Mouse (Mus musculus): ENCODE results near the gene Slc26a8. TPM values are rescaled to one million over a fixed set of nuclear protein-coding genes. Genes with fewer than 3 reads are reported as not detected.

Slc26a8 gene
- polyA plus RNA-seq, 1 experiment from 2014 or later = 0.75 TPM

GRCm38 (mm10) chr17:28698245-28698644 is 8.2 kb upstream of the Slc26a8 start:
- Histone ChIP-seq H3K27me3 (no peaks in the 10 kb centered on the region), H3K4me1 (peaks cover 48% of the 10 kb centered on the region), H3K4me3 (replicated peaks) (no peak overlapping the region), H3K9me3 (replicated peaks) (no peaks in the 10 kb centered on the region), H3K27ac (no peak overlapping the region), H3K36me3 (peaks cover 3% of the 10 kb centered on the region; the same call in 1 of the 2 replicates), H3K9ac (no peak overlapping the region), H3K4me2 (no peak overlapping the region)
- 48% methylated on average over 4 of the region's 4 CpGs for WGBS
- no peak for ATAC-seq (replicated peaks; ENCODE audit: low FRiP score)

- ATAC-seq (replicated peaks; ENCODE audit: low FRiP score) = no peak
- no peak overlapping the region for H3K4me3 ChIP-seq (replicated peaks)
- H3K27me3 ChIP-seq = no peaks in the 10 kb centered on the region
- H3K4me2 ChIP-seq = no peak overlapping the region
- H3K27ac ChIP-seq = peak overlapping the region; percentile 15; the same call in 1 of the 2 replicates
- H3K9me3 ChIP-seq (replicated peaks) = no peaks in the 10 kb centered on the region
- 76% methylated on average over 13 of the region's 13 CpGs for WGBS
- peaks cover 3% of the 10 kb centered on the region; the same call in 1 of the 2 replicates for H3K36me3 ChIP-seq
- peaks cover 53% of the 10 kb centered on the region for H3K4me1 ChIP-seq
- H3K9ac ChIP-seq = no peak overlapping the region
Measured at GRCm38 (mm10) chr17:28697290-28698195, 7.5 kb upstream of the Slc26a8 start.

- no peaks in the 10 kb centered on the region; the same call in 1 of the 2 replicates for H3K36me3 ChIP-seq
- H3K4me1 ChIP-seq = peaks cover 49% of the 10 kb centered on the region
- H3K27ac ChIP-seq = peak overlapping the region; percentile 39; the same call in 1 of the 2 replicates
- no peaks in the 10 kb centered on the region for H3K27me3 ChIP-seq
- H3K9me3 ChIP-seq (replicated peaks) = no peaks in the 10 kb centered on the region
- 26% methylated on average over 2 of the region's 2 CpGs for WGBS
- 0 out of 2 replicates have a peak overlapping the region, but pooled peaks have one; percentile 14 for H3K4me2 ChIP-seq
- H3K9ac ChIP-seq = no peak overlapping the region
- H3K4me3 ChIP-seq (replicated peaks) = no peak overlapping the region
- no peak for ATAC-seq (replicated peaks; ENCODE audit: low FRiP score)
Measured at GRCm38 (mm10) chr17:28696641-28697040, 6.6 kb upstream of the Slc26a8 start.

GRCm38 (mm10) chr17:28694832-28695231 is 4.8 kb upstream of the Slc26a8 start:
- H3K4me2 ChIP-seq = no peak overlapping the region
- H3K9me3 ChIP-seq (replicated peaks) = no peaks in the 10 kb centered on the region
- ATAC-seq (replicated peaks; ENCODE audit: low FRiP score) = no peak
- 79% methylated on average over 4 of the region's 4 CpGs for WGBS
- H3K27me3 ChIP-seq = no peaks in the 10 kb centered on the region
- H3K4me3 ChIP-seq (replicated peaks) = no peak overlapping the region
- H3K4me1 ChIP-seq = peaks cover 57% of the 10 kb centered on the region
- no peak overlapping the region for H3K27ac ChIP-seq
- H3K9ac ChIP-seq = no peak overlapping the region
- H3K36me3 ChIP-seq = no peaks in the 10 kb centered on the region; the same call in 1 of the 2 replicates

- Histone ChIP-seq H3K4me2 (no peak overlapping the region), H3K4me1 (peaks cover 65% of the 10 kb centered on the region), H3K27ac (no peak overlapping the region), H3K4me3 (replicated peaks) (no peak overlapping the region), H3K9ac (no peak overlapping the region), H3K27me3 (peaks cover 1% of the 10 kb centered on the region; the same call in 1 of the 2 replicates), H3K9me3 (replicated peaks) (no peaks in the 10 kb centered on the region), H3K36me3 (no peaks in the 10 kb centered on the region; the same call in 1 of the 2 replicates)
- WGBS = 86% methylated on average over 2 of the region's 2 CpGs
- ATAC-seq (replicated peaks; ENCODE audit: low FRiP score) = no peak
Measured at GRCm38 (mm10) chr17:28694078-28694477, 4.0 kb upstream of the Slc26a8 start.

- no peaks in the 10 kb centered on the region for H3K9me3 ChIP-seq (replicated peaks)
- no peaks in the 10 kb centered on the region; the same call in 1 of the 2 replicates for H3K36me3 ChIP-seq
- peak overlapping the region; percentile 89 for H3K4me3 ChIP-seq (replicated peaks)
- ATAC-seq (replicated peaks; ENCODE audit: low FRiP score) = no peak
- H3K27ac ChIP-seq = peak overlapping the region; percentile 97; the same call in 1 of the 2 replicates
- peaks cover 61% of the 10 kb centered on the region for H3K4me1 ChIP-seq
- 26% methylated on average over 3 of the region's 3 CpGs for WGBS
- H3K4me2 ChIP-seq = peak overlapping the region; percentile 63
- peak overlapping the region; percentile 89 for H3K9ac ChIP-seq
- peaks cover 7% of the 10 kb centered on the region; the same call in 1 of the 2 replicates for H3K27me3 ChIP-seq
Measured at GRCm38 (mm10) chr17:28693086-28693485, 3.1 kb upstream of the Slc26a8 start.

- peak overlapping the region; percentile 63 for H3K4me2 ChIP-seq
- H3K27ac ChIP-seq = peak overlapping the region; percentile 97
- H3K36me3 ChIP-seq = no peaks in the 10 kb centered on the region; the same call in 1 of the 2 replicates
- ATAC-seq (replicated peaks; ENCODE audit: low FRiP score) = no peak
- H3K4me1 ChIP-seq = peaks cover 54% of the 10 kb centered on the region
- H3K9me3 ChIP-seq (replicated peaks) = no peaks in the 10 kb centered on the region
- H3K27me3 ChIP-seq = peaks cover 7% of the 10 kb centered on the region; the same call in 1 of the 2 replicates
- under 1% methylated on average over 18 of the region's 18 CpGs for WGBS
- peak overlapping the region; percentile 89 for H3K4me3 ChIP-seq (replicated peaks)
- peak overlapping the region; percentile 89 for H3K9ac ChIP-seq
Measured at GRCm38 (mm10) chr17:28692341-28692710, 2.3 kb upstream of the Slc26a8 start.

GRCm38 (mm10) chr17:28691687-28692340 is 1.8 kb upstream of the Slc26a8 start:
- no peaks in the 10 kb centered on the region for H3K9me3 ChIP-seq (replicated peaks)
- WGBS = under 1% methylated on average over 53 of the region's 53 CpGs
- no peaks in the 10 kb centered on the region; the same call in 1 of the 2 replicates for H3K36me3 ChIP-seq
- H3K27me3 ChIP-seq = peaks cover 7% of the 10 kb centered on the region; the same call in 1 of the 2 replicates
- peak overlapping the region; percentile 63 for H3K4me2 ChIP-seq
- ATAC-seq (replicated peaks; ENCODE audit: low FRiP score) = peak; percentile 44
- H3K9ac ChIP-seq = peak overlapping the region; percentile 89
- peak overlapping the region; percentile 89 for H3K4me3 ChIP-seq (replicated peaks)
- H3K4me1 ChIP-seq = peaks cover 48% of the 10 kb centered on the region
- peak overlapping the region; percentile 97 for H3K27ac ChIP-seq

- peak within 1 kb of the TSS; percentile 97 for H3K27ac ChIP-seq
- H3K9me3 ChIP-seq (replicated peaks) = no peaks in the 10 kb centered on the region
- no peaks in the 10 kb centered on the region; the same call in 1 of the 2 replicates for H3K36me3 ChIP-seq
- H3K4me1 ChIP-seq = peaks cover 41% of the 10 kb centered on the region
- peak within 1 kb of the TSS; percentile 89 for H3K9ac ChIP-seq
- peak within 1 kb of the TSS; percentile 83 for H3K4me2 ChIP-seq
- ATAC-seq (replicated peaks; ENCODE audit: low FRiP score) = peak; percentile 95
- under 1% methylated on average over 85 of the region's 86 CpGs for WGBS
- peaks cover 7% of the 10 kb centered on the region; the same call in 1 of the 2 replicates for H3K27me3 ChIP-seq
- H3K4me3 ChIP-seq (replicated peaks) = peak within 1 kb of the TSS; percentile 89
Measured at GRCm38 (mm10) chr17:28690776-28691686, 998 bp upstream of the Slc26a8 start, which contains the start of gene Mapk14. Gene Mapk14, plus strand, starts transcription at chr17:28691329.

GRCm38 (mm10) chr17:28687354-28687753 is 2.7 kb downstream of the Slc26a8 start:
- H3K9ac ChIP-seq = no peak overlapping the region
- H3K4me2 ChIP-seq = no peak overlapping the region
- no peak overlapping the region for H3K27ac ChIP-seq
- no peaks in the 10 kb centered on the region for H3K36me3 ChIP-seq
- 48% methylated on average over 4 of the region's 4 CpGs for whole genome bisulfite sequencing
- H3K9me3 ChIP-seq (replicated peaks) = no peaks in the 10 kb centered on the region
- peaks cover 26% of the 10 kb centered on the region for H3K4me1 ChIP-seq
- H3K4me3 ChIP-seq (replicated peaks) = no peak overlapping the region
- H3K27me3 ChIP-seq = peaks cover 7% of the 10 kb centered on the region; the same call in 1 of the 2 replicates
- ATAC-seq (replicated peaks; ENCODE audit: low FRiP score) = no peak

- Histone ChIP-seq H3K4me2 (no peak overlapping the region), H3K4me3 (replicated peaks) (no peak overlapping the region), H3K27me3 (peaks cover 7% of the 10 kb centered on the region; the same call in 1 of the 2 replicates), H3K9me3 (replicated peaks) (no peaks in the 10 kb centered on the region), H3K36me3 (no peaks in the 10 kb centered on the region), H3K9ac (no peak overlapping the region), H3K27ac (no peak overlapping the region), H3K4me1 (peaks cover 16% of the 10 kb centered on the region)
- 80% methylated on average over 19 of the region's 19 CpGs for WGBS
- ATAC-seq (replicated peaks; ENCODE audit: low FRiP score) = 0 out of 2 replicates have a peak, but pooled peaks have one; percentile 22
Measured at GRCm38 (mm10) chr17:28684631-28685030, 5.4 kb downstream of the Slc26a8 start.

Measured in kidney, embryonic 15.5 days (tissue).